Mouse (Mus musculus) lung, postnatal 4 days (tissue): ENCODE data around the gene Polr1d.

Experiments used
- DNase-seq, 2 experiments: peaks; one replicate each; pipeline ENCODE4 v3.0.0; 2021

The Polr1d gene

DNA sequence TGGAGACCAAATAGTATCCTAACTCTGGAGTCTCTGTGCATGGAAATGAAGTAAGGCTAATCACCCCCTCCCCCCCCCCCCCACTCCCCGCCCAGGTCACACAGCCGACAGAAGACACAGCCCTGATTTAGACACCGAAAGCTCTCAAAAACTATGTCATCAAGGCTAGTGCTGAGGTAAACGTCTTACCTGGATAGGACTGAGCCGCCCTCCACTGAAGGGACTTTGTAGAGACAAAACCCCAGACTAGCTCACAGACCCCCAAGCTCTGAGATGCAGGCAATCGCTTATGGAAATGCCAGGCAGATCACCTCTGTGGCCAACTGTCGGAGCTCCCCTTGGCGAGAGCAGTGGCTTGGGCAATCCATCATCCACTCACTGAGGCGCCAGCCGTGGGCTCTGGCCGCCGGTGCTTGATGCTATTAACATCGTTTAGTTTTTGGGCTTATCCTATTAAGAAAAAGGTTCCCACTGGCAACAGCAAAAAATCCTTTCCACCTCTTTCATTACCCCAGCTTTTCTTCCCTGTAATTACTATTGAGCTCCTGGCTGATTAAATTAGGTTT is 78.0 kb downstream of the Polr1d start:
- no peak for DNase-seq

DNA sequence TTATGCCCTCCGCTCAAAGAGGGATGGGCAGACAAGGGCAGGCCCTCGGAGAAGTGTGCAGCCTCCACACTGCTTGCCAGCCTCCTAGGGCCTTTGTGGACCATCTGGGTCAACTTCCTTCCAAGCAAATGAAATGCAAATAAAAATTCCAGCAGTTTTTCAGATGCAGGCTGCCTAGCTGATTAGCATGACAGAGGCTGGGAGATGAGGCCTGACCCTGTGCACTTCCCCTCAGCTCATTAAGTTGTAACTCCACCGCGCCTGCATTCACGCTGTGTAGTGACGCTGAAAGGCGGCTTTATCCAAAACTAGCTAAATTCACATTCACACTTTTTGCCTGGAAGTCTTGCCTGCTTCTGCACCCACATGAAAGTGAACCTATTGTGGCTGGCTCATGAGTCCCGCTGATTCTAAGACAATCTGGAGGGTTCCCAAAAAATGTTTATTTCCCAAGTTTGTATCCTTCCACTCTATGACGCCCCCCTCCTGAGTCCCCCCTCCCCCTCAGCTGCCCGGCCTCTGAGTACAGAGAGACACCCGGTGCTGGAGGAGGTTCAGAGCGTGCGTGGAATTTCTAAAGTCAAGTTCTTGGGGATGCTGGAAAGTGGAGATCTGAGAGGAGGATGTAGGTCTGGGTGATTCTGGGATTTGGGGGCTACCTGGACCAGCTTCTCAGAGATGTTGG is 78.7 kb downstream of the Polr1d start:
- no peak for DNase-seq

DNA sequence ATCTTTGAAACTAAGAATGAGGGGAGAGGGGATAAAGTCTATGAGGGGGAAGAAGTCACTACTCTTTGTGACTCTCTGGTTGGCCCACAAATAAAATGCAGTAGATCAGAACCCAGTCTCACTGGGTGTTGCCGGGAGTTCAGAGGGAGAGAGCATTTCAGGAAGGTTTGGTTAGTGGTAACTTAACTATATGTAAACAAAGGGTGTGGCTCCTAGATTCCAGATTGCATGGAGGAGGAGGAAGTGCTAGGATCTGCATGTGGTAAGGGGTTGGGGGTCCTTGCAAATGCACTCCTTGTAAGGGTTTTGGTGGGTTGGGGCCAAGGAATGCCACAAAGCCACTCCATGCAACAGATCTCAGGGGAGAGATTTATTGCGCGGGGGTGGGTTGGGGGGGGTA is 79.5 kb downstream of the Polr1d start:
- no peak for DNase-seq

- DNase-seq: no peak
These were observed 80.6 kb downstream of the Polr1d start for GRCm38 (mm10) chr5:147157441-147157840.

DNA sequence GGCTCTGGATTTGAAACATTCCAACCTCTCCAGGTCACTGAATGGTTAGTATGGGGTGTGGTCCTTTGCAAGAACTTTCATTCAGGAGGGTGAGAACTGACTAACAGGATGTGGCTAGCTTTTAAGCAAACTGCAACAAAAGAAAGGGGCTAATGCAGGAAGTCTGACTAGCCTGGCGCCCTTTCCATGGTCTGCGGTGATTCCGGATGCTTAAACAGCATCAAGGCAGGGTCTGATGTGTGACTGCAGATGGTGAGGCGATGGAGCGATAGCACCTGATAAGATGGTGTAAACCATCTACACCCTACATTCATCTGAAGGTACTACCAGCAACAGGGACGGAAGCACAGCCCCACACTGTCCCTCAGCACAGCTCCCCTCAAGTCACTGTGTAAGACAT is 82.5 kb downstream of the Polr1d start:
- no peak for DNase-seq

GRCm38 (mm10) chr5:147159792-147160191 is 82.9 kb downstream of the Polr1d start:
- no peak for DNase-seq
